23 mouse cellular contexts compared by ENCODE assay signal in the genomic region with DNA sequence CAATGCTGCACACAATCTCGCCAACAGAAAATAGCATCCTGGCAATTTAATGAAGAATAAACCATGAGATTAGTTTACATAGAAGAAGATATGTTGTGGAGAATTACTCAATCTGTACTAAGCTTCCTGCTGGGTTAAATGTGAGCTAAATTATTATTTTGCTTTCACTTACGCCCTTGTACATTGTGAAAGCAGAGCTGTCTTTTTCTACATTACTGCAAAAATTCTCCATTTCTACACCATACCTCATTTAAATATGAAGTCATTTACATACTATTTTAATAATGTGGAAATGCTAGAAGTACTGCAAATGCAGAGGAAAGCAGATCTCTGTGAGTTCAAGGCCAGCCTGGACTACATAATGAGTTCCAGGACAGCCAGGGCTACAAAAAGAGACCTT.
"Had no signal": no experiment of that assay in that cellular context is flagged by ENCODE, and none has a peak within 500 bp of the region (broad histone marks: within the 10 kb centered on the region; RNA-seq: fewer than 3 reads in every experiment).

No protein-coding gene starts in this region.

- DNase-seq: kidney, adult 2 months; kidney, postnatal 25 days; layer of hippocampus, adult 9-11 months; layer of hippocampus, postnatal 36 days; liver; lung, adult 2 months; midbrain, embryonic 14.5 days; right cerebral cortex, adult 18-20 months; right cerebral cortex, postnatal 14 days; right cerebral cortex, postnatal 4 days; thymus, postnatal 25 days had no signal

- H3K9me3 ChIP-seq: limb, embryonic 10.5 days; limb, embryonic 13.5 days; liver, embryonic 12.5 days; liver, embryonic 15.5 days; neural tube, embryonic 12.5 days; neural tube, embryonic 15.5 days; stomach, embryonic 15.5 days had no signal

- H3K4me2 ChIP-seq: limb, embryonic 13.5 days; liver, embryonic 12.5 days; liver, embryonic 15.5 days; midbrain, embryonic 11.5 days; neural tube, embryonic 12.5 days; neural tube, embryonic 15.5 days; stomach, embryonic 15.5 days had no signal

- H3K36me3 ChIP-seq: limb, embryonic 10.5 days; limb, embryonic 13.5 days; liver, embryonic 12.5 days; liver, embryonic 15.5 days; neural tube, embryonic 12.5 days; neural tube, embryonic 15.5 days; stomach, embryonic 15.5 days had no signal

- H3K4me3 ChIP-seq: layer of hippocampus, adult 2 months; limb, embryonic 10.5 days; limb, embryonic 13.5 days; liver, embryonic 12.5 days; liver, embryonic 15.5 days; neural tube, embryonic 12.5 days; neural tube, embryonic 15.5 days; stomach, embryonic 15.5 days had no signal

- H3K9ac ChIP-seq: limb, embryonic 13.5 days; liver, embryonic 12.5 days; liver, embryonic 15.5 days; neural tube, embryonic 12.5 days; neural tube, embryonic 15.5 days; stomach, embryonic 15.5 days had no signal

- H3K27ac ChIP-seq: kidney, postnatal 0 days; layer of hippocampus, adult 2 months; limb, embryonic 10.5 days; limb, embryonic 13.5 days; liver, embryonic 12.5 days; liver, embryonic 15.5 days; macrophage; neural tube, embryonic 12.5 days; neural tube, embryonic 15.5 days; stomach, embryonic 15.5 days had no signal

- ATAC-seq: intestine, postnatal 0 days; liver, embryonic 12.5 days had no signal

- H3K27me3 ChIP-seq: limb, embryonic 13.5 days; liver, embryonic 12.5 days; liver, embryonic 15.5 days; neural tube, embryonic 12.5 days; neural tube, embryonic 15.5 days; stomach, embryonic 15.5 days had no signal

- H3K4me1 ChIP-seq: limb, embryonic 10.5 days; limb, embryonic 13.5 days; liver, embryonic 12.5 days; liver, embryonic 15.5 days; neural tube, embryonic 12.5 days; neural tube, embryonic 15.5 days; stomach, embryonic 15.5 days had no signal
